Comparison of ENCODE assay signal across 7 mouse cellular contexts in genomic region chr11:87629859-87630258, GRCm38 (mm10). TPM values are rescaled to one million over a fixed set of nuclear protein-coding genes. Genes with fewer than 3 reads are reported as not detected.
DNase-seq lines count a peak whose midpoint lies in the region; ATAC-seq and TF ChIP-seq lines count a peak whose summit lies in the region.

No protein-coding gene starts in this region.

- intact Hi-C loops in left cerebral cortex, adult 2 months (cut with DNase I) = no loop called here
- intact Hi-C loops in left cerebral cortex, postnatal 36 days (cut with DNase I) = no loop called here

- WGBS in kidney, embryonic 16.5 days = 23% methylated on average over 10 of the region's 10 CpGs

- in situ Hi-C loops in Patski (cut with MboI; ENCODE audit: low pct_unique_long_range_greater_than_20kb) = no loop called here

- H3K9ac ChIP-seq in kidney, embryonic 16.5 days (replicated peaks; ENCODE audit: low read length) = no peak overlapping the region

- H3K27ac ChIP-seq in left cerebral cortex, adult 2 months = no peak overlapping the region
- no peak overlapping the region for H3K27ac ChIP-seq in kidney, embryonic 16.5 days (ENCODE audit: low read length)

- H3K36me3 ChIP-seq in kidney, embryonic 16.5 days (ENCODE audit: insufficient read depth, low read length) = peaks cover 5% of the 10 kb centered on the region; the same call in 1 of the 2 replicates

- H3K4me1 ChIP-seq in kidney, embryonic 16.5 days (ENCODE audit: insufficient read depth, low read length) = no peaks in the 10 kb centered on the region

- CTCF ChIA-PET in Patski (lab: Charles Lee) = interaction anchor here (1.9 kb wide), 1 partner anchor 9 kb away, joined by 7 read pairs; no protein-coding TSS in a partner anchor

- TF ChIP-seq CTCF in left cerebral cortex, adult 2 months (IDR thresholded peaks at IDR 0.05) = peak; percentile 56
- TF ChIP-seq CTCF in Patski (IDR thresholded peaks at IDR 0.05) = peak; percentile 59

- no peaks in the 10 kb centered on the region for H3K9me3 ChIP-seq in kidney, embryonic 16.5 days (ENCODE audit: low read length)

- DNase-seq in left cerebral cortex, adult 2 months (ENCODE audit: extremely low spot score in 1 of 2, low spot score in 2 of 2) = no peak
- no peak for DNase-seq in left cerebral cortex, postnatal 36 days (ENCODE audit: low spot score in 2 of 2)
- no peak for DNase-seq in Patski (ENCODE audit: low read depth, low spot score)
- DNase-seq in embryo, embryonic 11 days = peak; percentile 78
- peak; percentile 52 for DNase-seq in mesoderm, embryonic 11.5 days (ENCODE audit: low read depth, low spot score)
- no peak for DNase-seq in frontal cortex, postnatal 14 days (ENCODE audit: low spot score in 2 of 2)

- H3K4me3 ChIP-seq in left cerebral cortex, adult 2 months = no peak overlapping the region
- no peak overlapping the region for H3K4me3 ChIP-seq in kidney, embryonic 16.5 days (ENCODE audit: low read length)

- no peaks in the 10 kb centered on the region for H3K27me3 ChIP-seq in Patski
- H3K27me3 ChIP-seq in kidney, embryonic 16.5 days (ENCODE audit: insufficient read depth, low read length) = no peaks in the 10 kb centered on the region

- no peak overlapping the region for H3K4me2 ChIP-seq in kidney, embryonic 16.5 days (replicated peaks; ENCODE audit: low read depth, low read length)

- ATAC-seq in Patski = no peak
- 0 out of 2 replicates have a peak, but pooled peaks have one; percentile 27 for ATAC-seq in kidney, embryonic 16.5 days (ENCODE audit: low FRiP score, low TSS enrichment)

- POLR2A ChIA-PET in Patski (lab: Charles Lee) = no interaction called here

RNA-seq across cellular contexts. Expression of gene Hsf5, which starts 12.9 kb away (rescaled TPM):
- under 1 TPM; 0.54 to 0.77 TPM for total RNA-seq in left cerebral cortex, adult 2 months (2021)
- total RNA-seq in left cerebral cortex, postnatal 36 days (2021) = under 1 TPM; 0.42 to 0.57 TPM
- 0.04 TPM for polyA plus RNA-seq in Patski (2021)
- polyA plus RNA-seq in kidney, embryonic 16.5 days (2015; fragmentation: Nextera tagmentation; extraction: Ambion mirVana) = 0.17 and 0.32 TPM in 2 replicates

RNA-seq across cellular contexts. Expression of gene Rnf43, which starts 32.7 kb away (rescaled TPM):
- 1 to 10 TPM; 1.7 to 2.8 TPM for total RNA-seq in left cerebral cortex, adult 2 months (2021)
- total RNA-seq in left cerebral cortex, postnatal 36 days (2021) = 1 to 10 TPM; 2.8 to 2.9 TPM
- 6.0 TPM for polyA plus RNA-seq in Patski (2021)
- polyA plus RNA-seq in kidney, embryonic 16.5 days (2015; fragmentation: Nextera tagmentation; extraction: Ambion mirVana) = 7.2 and 8.0 TPM in 2 replicates

RNA-seq across cellular contexts. Expression of gene Mtmr4, which starts 37.9 kb away (rescaled TPM):
- total RNA-seq in left cerebral cortex, adult 2 months (2021) = 10 to 100 TPM; 80.4 to 99.0 TPM
- 10 to 100 TPM; 88.0 to 93.4 TPM for total RNA-seq in left cerebral cortex, postnatal 36 days (2021)
- 53.2 TPM for polyA plus RNA-seq in Patski (2021)
- polyA plus RNA-seq in kidney, embryonic 16.5 days (2015; fragmentation: Nextera tagmentation; extraction: Ambion mirVana) = 41.7 and 42.2 TPM in 2 replicates

Comparison
In these comparisons a context has a peak if more than half of its experiments do, and no peak if none do; other contexts are left out.
1. DNase-seq: peak in embryo, embryonic 11 days (single experiment) and mesoderm, embryonic 11.5 days (single experiment); none in left cerebral cortex, adult 2 months (0 of 2), left cerebral cortex, postnatal 36 days (0 of 2), Patski (single experiment) and frontal cortex, postnatal 14 days (0 of 2).